Mouse (Mus musculus): ENCODE measurements around the gene Rftn2.
"Not testable (repeated sequence)": the region's sequence is repeated elsewhere in the genome, so short reads cannot be mapped to it uniquely, and the experiment has no call there.

DNA sequence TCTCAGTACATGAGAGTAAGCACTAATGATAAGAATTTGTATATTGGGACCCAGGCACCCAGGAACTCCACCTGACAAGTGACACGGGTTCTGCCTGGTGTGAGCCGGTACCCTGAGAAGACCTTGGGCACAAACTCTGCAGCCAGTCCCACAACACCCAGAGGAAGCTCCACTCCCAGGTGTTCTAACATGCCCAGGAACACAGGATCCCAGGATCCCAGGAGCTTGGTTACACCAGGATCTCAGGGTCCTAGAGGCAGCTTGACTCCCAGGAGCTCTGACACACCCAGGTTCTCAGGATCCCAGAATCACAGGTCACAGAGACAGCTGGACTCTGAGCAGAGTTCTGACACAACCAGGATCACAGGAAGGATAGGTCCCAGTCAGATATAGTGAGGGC, 102.4 kb downstream of the Rftn2 start:
- not testable (repeated sequence) for TF ChIP-seq ZNF384 (IDR thresholded peaks at IDR 0.05; ENCODE audit: low read depth, low read length); MAFK (IDR thresholded peaks at IDR 0.05; ENCODE audit: insufficient read depth, low read depth, low read length); HCFC1 (IDR thresholded peaks at IDR 0.05; ENCODE audit: borderline replicate concordance, insufficient read depth, low read length)

All from ES-E14 (cell line).